Mouse (Mus musculus): ENCODE measurements around the gene Vrk1.

- TF ChIP-seq MAX (IDR thresholded peaks at IDR 0.05; ENCODE audit: low read length): no peak
- no peak for TF ChIP-seq TCF12 (IDR thresholded peaks at IDR 0.05; ENCODE audit: low read depth, low read length)
- no peak for TF ChIP-seq CTCF (IDR thresholded peaks at IDR 0.05 in 2 of 3, conservative IDR thresholded peaks at IDR 0.05 in 1 of 3; ENCODE audit: control insufficient read depth in 1 of 3, insufficient read depth in 1 of 3, low read depth in 2 of 3, low read length in 3 of 3, poor library complexity in 1 of 3, severe bottlenecking in 1 of 3)
- TF ChIP-seq EP300 (IDR thresholded peaks at IDR 0.05; ENCODE audit: low read depth in 1 of 2, low read length in 2 of 2): no peak
- TF ChIP-seq TBP (IDR thresholded peaks at IDR 0.05; ENCODE audit: low read depth, low read length): no peak
- no peak for TF ChIP-seq POLR2A (IDR thresholded peaks at IDR 0.05; ENCODE audit: control insufficient read depth in 1 of 2, insufficient read depth in 1 of 2, low read depth in 1 of 2, low read length in 2 of 2, poor library complexity in 1 of 2)
These were observed 6.4 kb downstream of the Vrk1 start for GRCm38 (mm10) chr12:106016265-106017012.
